Mouse (Mus musculus) mesoderm, embryonic 11.5 days (tissue): ENCODE data around the gene Klb.
A peak's percentile ranks its signal among the peaks of the same experiment; 100 is the strongest.

Experiments used
- DNase-seq: peaks from one replicate; pipeline ENCODE4 v3.0.0-alpha.2; 2012; ENCODE audit warnings: low read depth, low spot score

Gene Klb

DNA sequence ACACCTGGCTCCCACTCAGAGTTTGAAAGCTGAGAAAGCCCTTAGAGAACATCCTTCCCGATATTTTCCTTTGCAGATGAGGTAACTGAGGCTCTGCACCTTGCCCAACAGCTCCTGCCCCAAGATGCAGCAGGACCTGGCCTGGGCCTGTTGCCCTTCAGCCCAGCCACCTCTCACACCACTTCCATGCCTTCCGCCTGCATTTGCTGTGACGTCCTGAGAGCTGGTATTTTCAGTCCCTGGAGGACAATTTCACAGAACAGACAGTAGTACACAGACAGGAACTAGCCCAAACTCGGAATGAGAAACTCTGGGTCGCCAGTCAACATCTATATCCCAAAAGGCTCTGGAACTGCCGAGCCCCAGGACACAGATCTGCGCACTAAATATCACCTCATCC, 26.6 kb downstream of the Klb start:
- DNase-seq, result no peak

DNA sequence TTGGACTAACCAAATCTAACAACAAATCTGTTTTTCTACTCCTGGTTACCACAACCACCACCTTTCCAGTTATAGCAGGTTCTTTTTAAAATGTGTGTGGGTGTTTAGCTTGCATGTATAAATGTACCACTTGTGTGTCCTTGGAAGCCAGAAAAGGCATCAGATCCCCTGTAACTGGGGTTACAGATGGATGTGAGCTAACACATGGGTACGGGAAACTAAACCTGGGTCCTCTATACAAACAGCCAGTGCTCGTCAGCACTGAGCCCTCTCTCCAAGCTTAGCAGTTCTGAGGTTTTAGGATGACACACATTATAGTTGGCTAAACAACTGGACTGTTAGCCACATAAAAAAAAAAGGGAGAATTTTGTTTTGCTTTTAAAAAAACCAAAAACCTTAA, 37.6 kb downstream of the Klb start:
- no peak for DNase-seq

DNA sequence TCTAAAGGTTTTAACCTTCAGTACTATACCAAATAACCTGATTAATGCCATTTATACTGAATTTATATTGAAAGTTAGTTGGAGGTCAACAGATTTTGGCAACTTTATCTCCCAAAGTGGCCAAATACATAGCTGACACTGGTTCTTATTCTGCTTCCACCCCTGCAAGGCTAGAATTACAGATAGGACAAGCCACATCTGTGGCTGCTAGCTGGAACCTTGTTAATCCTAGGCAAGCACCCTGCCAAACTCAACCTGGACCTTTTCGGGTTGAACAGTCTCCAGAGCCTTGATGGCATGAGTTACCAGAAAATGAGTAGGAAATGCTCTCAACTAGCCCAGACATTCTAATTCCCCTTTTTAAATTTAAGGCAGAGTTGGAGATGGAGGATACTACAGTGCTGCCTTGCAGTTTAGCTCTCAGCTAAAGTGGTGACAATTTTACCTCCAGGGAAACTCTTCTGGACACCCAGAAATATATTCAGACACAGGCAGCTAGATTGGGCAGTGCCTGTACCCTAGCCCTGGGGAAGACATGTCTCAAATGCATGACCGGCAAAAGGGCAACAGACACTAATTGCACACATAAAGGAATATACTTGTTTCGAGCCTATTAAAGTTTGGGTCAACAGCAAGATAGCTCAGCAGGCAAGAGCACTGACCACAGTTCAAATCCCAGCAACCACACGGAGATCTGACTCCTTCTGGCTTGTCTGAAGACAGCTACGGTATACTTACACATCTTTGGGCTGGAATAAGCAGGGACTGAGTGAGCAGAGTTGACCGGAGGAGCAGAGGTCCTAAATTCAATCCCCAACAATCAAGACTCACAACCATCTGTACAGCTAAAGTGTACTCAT, 39.1 kb downstream of the Klb start:
- DNase-seq, result no peak

DNA sequence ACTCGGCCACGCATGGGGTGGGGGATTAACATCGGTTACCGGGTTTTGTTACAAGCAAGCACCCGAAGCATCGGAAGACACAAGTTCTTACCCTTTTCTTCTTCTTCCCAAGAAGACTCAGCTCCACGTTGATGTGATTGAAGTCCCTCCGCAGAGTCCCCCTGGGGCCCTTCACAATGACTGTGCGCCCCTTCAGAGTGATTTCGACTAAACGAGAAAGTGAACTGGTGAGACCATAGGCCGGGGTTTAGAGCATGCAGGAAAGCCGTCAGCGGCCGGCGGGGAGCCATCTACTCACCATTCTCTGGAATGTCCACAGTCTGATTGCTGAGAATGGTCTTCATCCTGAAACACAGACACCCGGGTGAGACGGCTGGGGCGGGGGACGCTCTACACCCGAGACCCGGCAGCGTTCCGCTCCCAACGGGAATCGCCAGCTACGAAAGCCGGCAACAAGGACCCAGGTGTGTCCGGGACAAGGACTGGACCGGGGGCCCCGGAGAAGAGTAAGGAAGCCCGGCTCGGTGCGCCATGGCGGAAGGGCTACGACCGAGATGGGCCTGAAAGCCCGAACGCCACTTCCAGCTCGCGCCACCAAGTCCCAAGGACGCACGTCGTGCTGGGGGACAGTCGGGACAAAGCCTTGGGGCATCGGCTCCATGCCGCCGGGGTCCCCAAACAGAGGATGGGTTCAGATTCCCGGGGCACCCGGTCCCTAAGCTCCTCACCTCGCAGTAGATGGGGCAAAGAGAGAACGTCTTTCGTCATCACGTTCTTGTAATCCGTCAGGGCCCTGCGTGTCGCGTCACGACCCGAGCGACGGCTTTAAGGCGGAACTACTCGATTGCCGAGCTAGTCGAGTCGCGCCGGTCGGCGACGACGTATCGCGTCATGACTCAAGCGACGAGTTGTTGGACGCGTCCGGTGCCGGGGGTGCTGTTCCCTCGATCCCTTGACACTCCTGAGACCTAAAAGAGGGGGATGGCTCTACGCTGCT, 42.8 kb downstream of the Klb start, which contains the start of the genes Rpl9 and Lias:
Gene Rpl9 (minus strand): TSS at position 797 of the 997 bp plus-strand sequence.
Gene Lias (plus strand): TSS at position 850 of the 997 bp plus-strand sequence.
- peak; percentile 99 for DNase-seq

DNA sequence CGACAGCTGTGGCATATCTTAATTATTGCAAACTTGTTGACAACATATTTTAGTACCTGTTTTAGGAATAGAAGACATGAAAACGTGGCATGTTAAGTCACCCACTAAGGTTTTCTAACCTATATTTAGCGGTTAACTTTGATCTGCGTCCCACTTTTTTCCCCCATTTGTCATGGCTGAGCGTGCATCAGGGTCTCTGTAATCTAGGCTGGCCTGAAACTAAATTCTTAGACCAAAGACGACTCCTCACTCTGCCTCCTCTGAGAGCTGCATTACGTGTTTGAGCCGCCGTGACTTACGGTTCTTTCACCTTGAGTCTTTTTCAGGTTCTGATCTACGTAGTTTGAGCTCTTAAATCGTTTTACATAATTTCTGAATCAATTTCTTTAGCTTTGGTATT, 43.6 kb downstream of the Klb start:
- peak; percentile 64 for DNase-seq

DNA sequence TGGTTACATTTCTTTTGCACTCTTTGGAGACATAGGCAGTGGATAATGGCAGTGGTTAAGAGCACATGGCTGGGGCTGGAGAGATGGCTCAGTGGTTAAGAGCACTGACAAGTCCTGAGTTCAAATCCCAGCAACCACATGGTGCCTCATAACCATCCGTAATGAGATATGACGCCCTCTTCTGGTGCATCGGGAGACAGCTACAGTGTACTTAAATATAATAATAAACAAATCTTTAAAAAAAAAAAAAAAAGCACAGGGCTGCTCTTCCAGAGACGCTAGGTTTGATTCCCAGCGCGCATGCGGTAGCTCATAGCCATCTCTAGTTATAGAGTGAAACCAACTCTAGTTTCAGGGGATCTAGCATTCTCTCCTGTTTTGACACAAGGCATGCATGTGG, 46.3 kb downstream of the Klb start:
- DNase-seq, result no peak

DNA sequence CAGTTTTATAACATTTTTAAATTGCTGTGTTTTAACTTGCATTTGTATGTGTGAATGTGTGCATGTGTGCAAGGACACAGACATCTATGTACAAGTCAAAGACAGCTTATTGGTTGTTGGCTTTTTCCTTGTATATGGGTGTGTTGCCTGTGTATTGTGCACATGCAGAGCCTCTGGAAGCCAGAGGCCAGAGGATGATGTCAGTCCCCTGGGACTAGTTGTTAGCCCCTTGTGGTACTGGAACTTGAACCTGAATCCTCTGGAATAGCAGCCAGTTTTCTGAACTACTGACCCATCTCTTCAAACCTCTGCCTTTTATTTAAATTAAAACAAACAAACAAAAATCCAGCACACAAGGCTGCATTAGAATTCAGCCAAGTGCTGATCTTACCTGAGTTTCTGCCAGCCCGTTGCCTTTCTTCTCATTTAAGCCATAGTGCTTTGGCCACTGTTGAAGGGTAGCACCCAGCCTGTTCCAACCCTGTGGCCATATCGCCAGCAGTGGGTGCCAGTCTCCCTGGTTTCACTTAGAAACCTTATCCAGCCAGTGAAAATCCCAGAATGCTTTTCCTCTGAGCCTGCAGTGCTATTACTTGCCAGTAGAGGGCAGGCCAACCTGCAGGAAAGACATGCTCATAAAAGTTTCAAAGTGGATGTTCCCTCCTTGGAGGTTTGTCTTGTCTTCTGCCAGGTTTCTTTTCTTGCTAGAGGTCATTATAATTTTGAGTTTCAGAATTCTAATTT, 53.3 kb downstream of the Klb start:
- DNase-seq, result peak; percentile 81

DNA sequence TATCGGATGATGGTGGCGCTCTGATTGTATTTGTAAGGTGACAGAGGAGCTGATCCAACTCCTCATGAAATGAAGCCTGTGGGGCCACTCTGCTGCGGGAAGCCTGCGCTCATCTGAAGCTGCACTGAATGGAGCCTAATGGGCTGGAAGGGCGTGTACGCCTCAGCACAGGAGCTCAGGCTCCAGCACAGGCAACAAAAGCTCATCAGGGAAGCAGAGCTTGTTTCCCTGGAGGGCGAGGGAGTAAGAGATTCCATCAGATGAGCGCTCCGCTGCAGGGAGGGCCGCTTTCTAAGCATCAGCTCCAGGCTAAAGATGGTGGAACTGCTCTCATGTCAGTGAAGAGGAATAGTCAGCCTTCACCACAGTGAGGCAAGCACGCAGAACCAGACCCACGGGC, 59.9 kb downstream of the Klb start:
- no peak for DNase-seq

DNA sequence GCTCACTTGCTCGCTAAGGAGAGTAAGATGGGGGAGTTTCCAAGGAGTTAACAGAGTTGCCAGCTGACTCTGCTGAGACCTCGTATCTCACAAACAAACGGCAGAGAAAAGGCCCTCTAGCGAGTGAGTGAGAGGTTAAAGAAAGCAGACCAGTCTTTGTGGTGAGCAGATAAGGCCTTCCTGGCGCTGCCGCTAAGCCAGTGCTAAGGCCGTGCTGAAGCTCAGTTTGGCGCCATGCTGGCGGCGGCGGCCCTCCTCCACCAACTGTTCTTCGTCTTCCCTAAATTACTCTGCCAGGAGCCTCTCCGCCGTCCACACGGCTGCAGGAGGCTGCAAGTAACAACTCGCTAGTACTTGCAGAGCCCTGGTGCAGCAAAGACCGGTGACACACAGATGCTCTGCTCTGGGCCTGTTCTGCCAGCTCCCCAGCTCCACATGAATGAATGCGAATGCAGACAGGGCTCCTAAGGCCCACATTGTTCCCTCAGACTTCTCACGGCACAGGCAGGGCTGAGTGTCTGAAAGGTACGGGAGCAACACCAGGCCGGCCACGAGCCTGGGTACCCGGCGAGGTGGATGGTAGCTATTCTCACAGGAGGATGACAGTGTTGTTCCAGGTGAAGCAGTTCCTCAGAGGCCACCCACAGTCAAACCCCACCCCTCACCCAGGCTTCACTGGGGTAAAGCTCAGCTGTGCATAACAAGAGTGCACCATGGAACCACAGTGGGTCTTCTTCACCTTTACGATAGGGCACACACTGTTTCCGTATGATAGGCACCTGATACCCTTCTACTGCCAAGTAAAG, 67.7 kb downstream of the Klb start:
- DNase-seq, result peak; percentile 45

DNA sequence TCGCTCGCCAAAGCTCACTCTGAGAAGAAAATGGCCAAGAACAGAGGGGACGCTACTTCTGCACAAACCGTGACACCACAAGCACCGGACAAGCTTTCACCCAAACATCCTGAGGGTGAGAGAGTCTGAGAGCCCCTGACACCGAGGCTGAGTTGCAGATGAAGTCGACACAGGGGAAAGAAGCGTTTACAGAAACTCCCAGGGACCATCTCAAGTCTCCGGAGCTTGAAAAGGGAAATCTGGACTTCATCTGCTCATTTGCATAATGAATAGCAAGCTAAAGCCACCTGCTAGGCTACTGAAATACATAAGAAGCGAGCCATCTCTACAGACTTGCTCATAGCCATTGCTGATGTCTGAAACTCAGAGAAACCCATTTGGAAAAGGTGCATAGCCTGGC, 71.0 kb downstream of the Klb start:
- DNase-seq, result no peak

DNA sequence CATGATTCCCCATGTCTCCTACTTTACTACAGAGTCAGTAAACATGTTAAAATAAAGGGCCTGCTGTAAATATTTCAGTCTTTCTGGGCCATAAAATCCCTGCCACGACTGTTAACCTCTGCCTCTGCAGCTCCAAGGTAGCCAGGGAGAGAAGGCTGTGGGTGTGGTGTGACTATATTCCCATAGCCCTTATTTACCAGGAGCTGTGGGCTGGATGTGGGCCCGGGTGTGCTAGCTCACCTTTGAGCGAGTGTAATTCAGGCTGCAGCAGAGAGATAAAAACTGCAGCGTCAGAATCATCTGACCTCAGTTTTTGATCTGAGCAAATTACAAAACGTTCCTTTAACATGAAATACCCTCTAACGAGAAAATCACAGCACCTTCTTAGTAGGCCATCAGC, 72.7 kb downstream of the Klb start:
- no peak for DNase-seq

DNA sequence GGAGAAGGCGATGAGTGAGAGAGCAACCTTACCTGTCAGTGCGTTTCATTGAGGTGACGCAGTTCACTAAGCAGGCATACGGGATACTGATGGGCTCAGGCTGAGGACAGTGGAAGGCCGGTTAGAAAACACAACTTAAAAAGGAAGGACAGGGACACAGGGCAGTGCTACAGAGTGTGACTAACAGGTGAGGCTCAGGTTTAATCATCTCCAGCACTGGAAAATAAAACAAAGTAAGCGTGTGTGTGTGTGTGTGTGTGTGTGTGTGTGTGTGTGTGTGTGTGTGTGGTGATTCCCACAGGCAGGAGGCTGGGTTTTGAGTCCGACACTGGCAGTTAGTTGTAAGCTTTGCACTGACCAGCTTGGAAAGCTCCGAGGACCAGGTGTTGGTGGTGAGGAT, 74.7 kb downstream of the Klb start:
- no peak for DNase-seq

DNA sequence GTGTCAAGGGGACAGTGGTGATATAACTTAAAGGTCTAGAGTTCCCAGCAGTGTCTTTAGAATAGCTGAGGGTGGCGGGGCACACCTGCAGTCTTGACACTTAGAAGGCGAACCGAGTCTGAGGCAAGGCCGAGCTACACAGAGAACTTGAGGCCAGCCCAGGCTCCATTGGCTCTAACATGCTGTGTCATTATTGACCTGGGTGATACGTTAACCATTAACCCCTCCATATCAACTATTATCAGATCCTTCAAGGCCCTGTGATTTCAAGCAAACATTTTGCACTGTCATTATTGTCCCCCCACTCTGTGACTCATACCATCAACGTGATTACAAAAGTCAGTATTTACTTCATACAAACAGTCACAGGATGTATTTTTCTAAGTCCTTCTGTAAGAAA, 76.1 kb downstream of the Klb start:
- no peak for DNase-seq

DNA sequence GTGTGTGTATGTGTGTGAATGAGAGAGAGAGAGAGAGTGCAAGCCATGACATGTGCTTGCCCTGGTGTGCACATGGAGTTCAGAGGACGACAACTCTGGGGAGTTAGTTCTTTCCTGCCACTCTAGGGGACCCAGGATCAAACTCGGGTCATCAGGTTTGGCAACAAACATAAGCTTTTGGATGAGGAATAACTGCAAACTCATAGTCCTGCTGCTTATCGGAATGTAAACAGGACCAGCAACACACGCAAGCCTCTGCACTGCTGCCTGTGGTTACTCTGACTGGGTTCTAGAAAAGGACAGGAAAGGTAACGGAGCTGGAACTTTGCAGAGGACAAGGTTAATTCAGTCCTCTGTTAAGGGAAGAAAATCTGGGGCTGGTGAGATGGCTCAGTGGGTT, 77.1 kb downstream of the Klb start:
- DNase-seq, result no peak

DNA sequence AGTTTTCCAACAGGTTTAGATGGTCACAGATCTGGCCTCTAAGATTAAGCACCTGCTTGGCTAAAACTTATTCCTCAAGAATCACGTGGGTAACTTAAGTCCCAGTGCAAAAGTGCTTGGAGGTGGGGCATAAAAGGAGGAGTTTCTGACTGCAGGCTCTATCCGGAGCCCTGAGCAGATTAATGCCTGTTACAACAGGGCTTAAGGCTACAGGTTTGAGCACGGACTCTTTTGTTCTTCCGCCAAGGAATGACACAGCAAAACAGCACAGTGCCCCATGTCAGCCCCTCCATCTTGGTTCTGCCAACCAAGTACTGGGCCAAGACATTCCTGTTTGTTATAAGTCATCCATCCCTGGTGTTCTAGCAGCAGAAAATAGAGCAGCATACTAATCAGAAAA, 80.2 kb downstream of the Klb start:
- DNase-seq, result no peak

DNA sequence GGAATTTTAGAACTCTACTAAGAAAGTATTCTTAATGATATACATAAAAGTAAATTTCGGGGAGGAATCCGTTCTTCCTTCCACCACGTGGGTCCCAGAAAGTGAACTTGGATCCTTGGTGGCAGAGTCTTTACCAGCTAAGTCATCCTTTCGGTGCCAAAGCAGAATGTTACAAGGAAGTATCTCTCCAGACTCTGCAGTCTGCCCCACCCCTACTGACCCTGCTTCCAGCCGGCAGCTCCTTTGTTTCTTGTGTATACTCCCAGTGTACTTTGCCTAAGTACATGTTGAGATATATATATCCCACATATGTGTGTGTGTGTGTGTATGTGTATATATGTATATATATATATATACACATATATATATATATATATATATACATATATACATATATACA, 81.3 kb downstream of the Klb start:
- DNase-seq, result no peak
